Mouse (Mus musculus) megakaryocyte, embryonic 14.5 days (primary cell): ENCODE data around the gene Lrrc31.

Experiments
- FLI1 ChIP-seq: IDR thresholded peaks from 2 replicates; pipeline ENCODE4 v1.6.1; 2012; ENCODE audit warnings: low read length, inconsistent platforms, mixed read lengths
- GATA1 ChIP-seq: IDR thresholded peaks from 3 replicates; pipeline ENCODE4 v1.6.1; 2012; ENCODE audit warnings: mixed read lengths, low read length, inconsistent platforms, borderline replicate concordance

DNA sequence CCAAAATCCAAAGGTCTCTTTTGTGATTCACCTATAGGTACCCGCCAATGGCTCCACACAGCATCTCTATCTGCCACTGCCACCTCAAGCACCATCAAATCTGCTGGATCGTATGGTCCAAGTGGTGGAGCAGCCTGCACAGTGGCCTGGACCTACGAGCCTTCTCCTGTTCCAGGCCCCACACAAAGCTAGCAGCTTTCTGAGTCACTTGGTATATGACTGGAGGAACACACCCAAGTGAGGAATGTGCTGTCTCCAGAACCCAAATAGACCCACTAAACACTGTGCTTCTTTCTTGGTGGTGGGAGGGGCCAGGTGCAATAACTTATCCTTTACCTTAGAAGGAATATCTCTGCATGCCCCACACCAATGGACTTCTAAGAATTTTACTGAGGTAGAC is 6.3 kb upstream of the Lrrc31 start:
- TF ChIP-seq GATA1 (no peak), FLI1 (no peak)
